Mouse (Mus musculus) left cerebral cortex, postnatal 25 days (tissue): Measurements from ENCODE around the gene Unc13d. TPM values are rescaled to one million over a fixed set of nuclear protein-coding genes. Genes with fewer than 3 reads are reported as not detected.
A peak's percentile ranks its signal among the peaks of the same experiment; 100 is the strongest.

Experiments used
- DNase-seq, 2 experiments: peaks; one replicate each; pipeline ENCODE4 v3.0.0; 2022; ENCODE audit warnings: low spot score in 2 of 2, mixed read lengths in 1 of 2
- intact Hi-C: fragments of 180-260 bp; cut with DNase I; formaldehyde crosslinking; loops from one replicate; pipeline ENCODE4 v1.15.1; 2025
- total RNA-seq, 2 experiments: library from RNA; stranded (reverse); gene quantifications; 2 replicates each; pipeline ENCODE4 v1.2.3; 2021

The Unc13d gene
- total RNA-seq, 2 experiments from 2014 or later: 0.82 to 1.0 TPM

- intact Hi-C loops: loop anchor here (1.0 to 2.0 kb wide), 2 partner anchors 44 to 56 kb away; partner anchors contain the start of gene Unk
- DNase-seq: peak; percentile 98 to 100
These were observed 8.8 kb upstream of the Unc13d start, which contains the start of gene Wbp2 for GRCm38 (mm10) chr11:116086258-116087193. Wbp2 (minus strand) TSS chr11:116086995.

- intact Hi-C loops: no loop called here
- DNase-seq: no peak
These were observed 6.4 kb upstream of the Unc13d start for GRCm38 (mm10) chr11:116084166-116084565.

GRCm38 (mm10) chr11:116083096-116083672 lies 5.4 kb upstream of the Unc13d start:
- intact Hi-C loops: no loop called here
- no peak for DNase-seq

GRCm38 (mm10) chr11:116081081-116081480 lies 3.3 kb upstream of the Unc13d start:
- no peak for DNase-seq
- intact Hi-C loops: no loop called here

GRCm38 (mm10) chr11:116079511-116079910 lies 1.8 kb upstream of the Unc13d start:
- intact Hi-C loops: loop anchor here (2.0 kb wide), 1 partner anchor 17 kb away; no protein-coding TSS in a partner anchor
- DNase-seq: peak; percentile 71 to 93

- intact Hi-C loops: loop anchor here (2.0 kb wide), 1 partner anchor 16 kb away; no protein-coding TSS in a partner anchor
- no peak for DNase-seq
These were observed 1.0 kb upstream of the Unc13d start for GRCm38 (mm10) chr11:116078676-116079320.

GRCm38 (mm10) chr11:116078221-116078620 lies 460 bp upstream of the Unc13d start:
- intact Hi-C loops: loop anchor here (2.0 kb wide), 1 partner anchor 15 kb away; no protein-coding TSS in a partner anchor
- DNase-seq: no peak

GRCm38 (mm10) chr11:116076836-116077235 lies 925 bp downstream of the Unc13d start:
- no peak for DNase-seq
- intact Hi-C loops: no loop called here

GRCm38 (mm10) chr11:116076266-116076540 lies 1.6 kb downstream of the Unc13d start:
- intact Hi-C loops: no loop called here
- DNase-seq: no peak

- no peak for DNase-seq
- intact Hi-C loops: no loop called here
These were observed 2.1 kb downstream of the Unc13d start for GRCm38 (mm10) chr11:116075539-116076265.

GRCm38 (mm10) chr11:116074436-116074991 lies 3.2 kb downstream of the Unc13d start:
- intact Hi-C loops: no loop called here
- DNase-seq: no peak

GRCm38 (mm10) chr11:116072608-116073007 lies 5.2 kb downstream of the Unc13d start:
- no peak for DNase-seq
- intact Hi-C loops: no loop called here

GRCm38 (mm10) chr11:116071510-116071909 lies 6.3 kb downstream of the Unc13d start:
- intact Hi-C loops: no loop called here
- DNase-seq: no peak

- intact Hi-C loops: no loop called here
- DNase-seq: no peak
These were observed 12.4 kb downstream of the Unc13d start for GRCm38 (mm10) chr11:116065345-116065744.

GRCm38 (mm10) chr11:116064187-116064867 lies 13.4 kb downstream of the Unc13d start:
- intact Hi-C loops: no loop called here
- no peak for DNase-seq

- DNase-seq: no peak
- intact Hi-C loops: loop anchor here (2.0 kb wide), 1 partner anchor 15 kb away; no protein-coding TSS in a partner anchor
These were observed 14.2 kb downstream of the Unc13d start for GRCm38 (mm10) chr11:116063562-116063961.

GRCm38 (mm10) chr11:116062521-116062920 lies 15.2 kb downstream of the Unc13d start:
- intact Hi-C loops: loop anchor here (2.0 kb wide), 1 partner anchor 16 kb away; no protein-coding TSS in a partner anchor
- DNase-seq: no peak

GRCm38 (mm10) chr11:116061641-116062415 lies 15.9 kb downstream of the Unc13d start:
- intact Hi-C loops: loop anchor here (2.0 kb wide), 1 partner anchor 17 kb away; no protein-coding TSS in a partner anchor
- DNase-seq: peak; percentile 47 to 88
